Mouse (Mus musculus) left cerebral cortex, postnatal 36 days (tissue): Measurements from ENCODE around the gene Miga1. TPM values are rescaled to one million over a fixed set of nuclear protein-coding genes. Genes with fewer than 3 reads are reported as not detected.
A peak's percentile ranks its signal among the peaks of the same experiment; 100 is the strongest.

Source experiments
- DNase-seq, 2 experiments: peaks; one replicate each; pipeline ENCODE4 v3.0.0; 2021 to 2022; ENCODE audit warnings: low spot score in 2 of 2, mixed read lengths in 1 of 2
- intact Hi-C: fragments of 180-260 bp; cut with DNase I; formaldehyde crosslinking; loops from one replicate; pipeline ENCODE4 v1.15.1; 2025
- total RNA-seq, 2 experiments: library from RNA; stranded (reverse); gene quantifications; 2 replicates each; pipeline ENCODE4 v1.2.3; 2021

Miga1 gene
- total RNA-seq = 10 to 100 TPM; 74.2 to 79.3 TPM

- intact Hi-C loops = no loop called here
- peak; percentile 81 to 88 for DNase-seq
These were observed at the start of gene Miga1 for GRCm38 (mm10) chr3:152339862-152340557. Miga1 (minus strand) TSS chr3:152340407.

GRCm38 (mm10) chr3:152384106-152384505, 43.9 kb upstream of the Miga1 start:
- intact Hi-C loops = no loop called here
- DNase-seq = no peak

GRCm38 (mm10) chr3:152376063-152376462, 35.9 kb upstream of the Miga1 start:
- intact Hi-C loops = no loop called here
- DNase-seq = no peak

- DNase-seq = no peak
- intact Hi-C loops = no loop called here
These were observed 24.0 kb upstream of the Miga1 start for GRCm38 (mm10) chr3:152364181-152364580.

- no peak for DNase-seq
- intact Hi-C loops = no loop called here
These were observed 18.9 kb upstream of the Miga1 start for GRCm38 (mm10) chr3:152359151-152359550.

- DNase-seq = no peak
- intact Hi-C loops = no loop called here
These were observed 16.5 kb upstream of the Miga1 start for GRCm38 (mm10) chr3:152356751-152357150.

GRCm38 (mm10) chr3:152355361-152355760, 15.2 kb upstream of the Miga1 start:
- intact Hi-C loops = no loop called here
- no peak for DNase-seq

- DNase-seq = no peak
- intact Hi-C loops = no loop called here
These were observed 13.4 kb upstream of the Miga1 start for GRCm38 (mm10) chr3:152353434-152354177.

GRCm38 (mm10) chr3:152352289-152352688, 12.1 kb upstream of the Miga1 start:
- DNase-seq = no peak
- intact Hi-C loops = no loop called here

- no peak for DNase-seq
- intact Hi-C loops = no loop called here
These were observed 10.8 kb upstream of the Miga1 start for GRCm38 (mm10) chr3:152350966-152351365.

- no peak for DNase-seq
- intact Hi-C loops = no loop called here
These were observed 10.2 kb upstream of the Miga1 start for GRCm38 (mm10) chr3:152350431-152350830.

GRCm38 (mm10) chr3:152348011-152348830, 8.0 kb upstream of the Miga1 start:
- intact Hi-C loops = no loop called here
- DNase-seq = no peak

GRCm38 (mm10) chr3:152347227-152347626, 7.0 kb upstream of the Miga1 start:
- DNase-seq = no peak
- intact Hi-C loops = no loop called here

- intact Hi-C loops = no loop called here
- peak; percentile 36 to 45 for DNase-seq
These were observed 6.5 kb upstream of the Miga1 start for GRCm38 (mm10) chr3:152346633-152347141.

GRCm38 (mm10) chr3:152345732-152346632, 5.8 kb upstream of the Miga1 start, which contains the start of gene Usp33:
Usp33 (plus strand) TSS chr3:152346478.
- DNase-seq = peak; percentile 91 to 93
- intact Hi-C loops = no loop called here

GRCm38 (mm10) chr3:152342961-152343517, 2.8 kb upstream of the Miga1 start:
- intact Hi-C loops = no loop called here
- no peak for DNase-seq

GRCm38 (mm10) chr3:152336085-152336484, 4.1 kb downstream of the Miga1 start:
- no peak for DNase-seq
- intact Hi-C loops = no loop called here

- no peak for DNase-seq
- intact Hi-C loops = no loop called here
These were observed 6.6 kb downstream of the Miga1 start for GRCm38 (mm10) chr3:152333641-152334040.
